Mouse (Mus musculus): ENCODE results near the gene Ccdc162. TPM values are rescaled to one million over a fixed set of nuclear protein-coding genes. Genes with fewer than 3 reads are reported as not detected.

Ccdc162 gene
- total RNA-seq (2022), result under 1 TPM; 0.63 to 0.92 (median 0.80) TPM

DNA sequence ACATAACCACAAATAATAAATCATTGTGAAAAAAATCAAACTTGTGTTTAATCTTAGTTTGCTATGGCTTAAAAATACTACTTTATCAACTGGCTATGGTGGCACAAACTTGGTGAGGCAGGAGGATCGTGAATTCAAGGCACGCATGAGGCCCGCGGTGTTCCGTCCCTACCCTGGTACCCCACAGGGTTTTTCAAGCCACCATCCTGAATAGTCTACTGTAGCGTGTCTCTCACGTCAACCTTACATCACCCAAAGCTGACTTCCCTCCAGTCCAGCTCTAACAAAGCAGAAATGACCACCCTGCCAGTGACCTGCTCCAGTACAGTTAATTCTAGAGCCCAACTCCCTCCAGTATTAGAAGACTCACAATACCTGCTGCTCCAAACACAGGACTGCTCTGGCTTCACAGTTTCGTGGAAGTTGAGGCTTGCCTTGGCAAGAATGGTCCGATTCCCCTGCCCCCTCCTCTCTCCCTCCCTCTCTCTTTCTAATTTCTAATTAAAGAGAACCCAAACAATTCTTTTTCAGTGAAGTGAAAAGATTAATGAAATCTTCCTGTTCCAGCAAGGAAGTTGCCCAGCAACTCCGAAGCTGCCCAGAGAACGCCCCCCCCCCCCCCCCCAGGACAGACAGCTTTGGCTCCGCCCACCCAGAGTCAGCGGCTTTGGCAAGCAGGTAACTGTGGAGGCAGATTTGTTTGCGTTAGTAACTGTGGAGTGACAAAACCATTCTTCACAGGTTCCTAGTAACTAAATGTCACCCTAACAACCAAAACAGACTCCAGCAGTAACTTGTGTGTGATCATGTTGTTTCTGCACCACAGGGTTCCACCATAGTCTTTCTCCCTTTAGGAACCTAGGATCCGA, at the start of gene Ccdc162:
Gene Ccdc162 (minus strand): TSS at position 606 of the 869 bp plus-strand sequence.
- DNase-seq (ENCODE audit: low spot score in 2 of 2), result no peak

DNA sequence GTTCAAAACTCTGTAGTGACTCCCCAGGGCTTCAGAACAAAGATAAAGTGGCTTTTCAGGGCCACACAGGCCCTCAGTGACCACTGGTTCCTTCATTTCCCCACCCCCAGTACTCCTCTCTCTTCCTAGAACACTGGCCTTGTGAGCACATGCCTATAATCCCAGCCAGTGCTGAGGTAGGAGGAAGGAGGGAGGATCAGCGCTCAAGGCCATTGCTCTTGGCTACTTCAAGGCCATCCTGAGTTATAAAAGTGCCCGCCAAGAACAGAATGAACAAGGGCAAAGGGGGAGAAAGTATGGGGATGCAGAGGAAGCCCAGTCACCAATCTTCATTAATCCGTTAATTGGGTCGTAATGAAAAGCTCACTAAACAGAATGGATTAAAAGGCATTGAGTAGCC, 49.2 kb upstream of the Ccdc162 start:
- no peak for DNase-seq (ENCODE audit: low spot score in 2 of 2)

DNA sequence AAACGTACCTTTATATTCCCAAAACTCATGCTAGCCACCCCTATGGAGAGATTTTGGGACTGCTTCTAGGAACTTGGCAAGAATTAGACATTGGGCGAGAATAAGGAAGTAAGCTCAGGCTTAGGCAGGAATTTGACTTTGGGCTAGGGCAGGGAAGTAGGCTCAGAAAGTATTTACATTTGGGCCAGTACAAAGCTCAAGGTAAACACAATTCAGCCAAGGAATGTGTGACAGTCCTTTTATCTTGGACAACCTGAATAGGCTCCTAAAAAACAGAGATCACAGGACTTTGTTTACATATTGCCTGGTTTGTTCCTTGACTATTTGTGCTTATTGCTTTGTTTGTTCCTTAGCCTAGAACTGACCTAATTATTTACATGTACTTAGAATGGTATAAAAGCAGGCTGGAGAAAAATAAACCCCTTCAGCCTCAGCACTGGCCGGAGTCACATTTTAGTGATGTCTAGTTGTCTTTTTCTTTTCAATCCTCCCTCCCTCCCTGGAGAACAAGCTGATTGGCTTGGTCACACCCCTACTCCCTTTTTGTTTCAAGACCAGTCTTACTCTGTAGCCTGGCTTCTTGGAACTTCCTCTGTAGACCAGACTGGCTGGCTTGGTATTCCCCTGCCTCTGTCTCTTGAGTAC, 47.4 kb upstream of the Ccdc162 start:
- DNase-seq (ENCODE audit: low spot score in 2 of 2), result no peak

DNA sequence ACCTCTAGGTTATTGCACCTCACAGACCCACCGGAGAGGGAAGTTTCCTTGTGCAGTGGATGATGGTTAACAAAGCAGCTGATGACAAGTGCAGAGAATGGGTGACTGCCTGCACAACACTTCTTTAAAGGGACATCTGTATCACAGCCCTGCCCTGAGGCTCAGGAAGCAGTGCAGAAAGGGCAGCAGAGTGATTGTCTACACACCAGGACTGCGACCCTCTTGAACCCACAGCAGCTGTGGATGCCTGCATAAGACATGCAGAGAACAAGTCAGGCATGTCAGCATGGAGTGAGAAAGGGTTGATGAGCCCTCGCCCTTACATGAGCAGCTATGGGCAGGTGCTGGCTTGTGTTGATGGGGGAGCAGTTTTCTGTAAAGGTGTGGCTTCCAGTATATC, 44.4 kb upstream of the Ccdc162 start:
- no peak for DNase-seq (ENCODE audit: low spot score in 2 of 2)

DNA sequence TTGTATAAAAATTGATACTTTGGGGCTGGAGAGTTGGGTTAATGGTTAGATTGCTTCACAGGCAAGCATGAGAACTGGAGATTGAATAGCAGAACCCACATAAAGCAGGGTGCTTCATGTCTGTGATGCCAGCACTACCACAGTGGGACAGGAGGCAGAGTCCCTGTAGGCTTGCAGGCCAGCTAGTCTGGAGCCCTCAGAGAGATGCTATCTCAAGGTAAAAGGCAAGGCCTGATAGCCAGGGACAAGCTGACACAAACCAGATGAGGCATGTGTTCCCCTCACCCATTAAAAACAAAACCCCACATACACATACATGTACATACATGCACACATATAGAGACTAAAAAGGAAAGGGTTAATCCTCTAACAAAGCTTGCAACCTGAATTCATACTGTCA, 41.6 kb upstream of the Ccdc162 start:
- no peak for DNase-seq (ENCODE audit: low spot score in 2 of 2)

DNA sequence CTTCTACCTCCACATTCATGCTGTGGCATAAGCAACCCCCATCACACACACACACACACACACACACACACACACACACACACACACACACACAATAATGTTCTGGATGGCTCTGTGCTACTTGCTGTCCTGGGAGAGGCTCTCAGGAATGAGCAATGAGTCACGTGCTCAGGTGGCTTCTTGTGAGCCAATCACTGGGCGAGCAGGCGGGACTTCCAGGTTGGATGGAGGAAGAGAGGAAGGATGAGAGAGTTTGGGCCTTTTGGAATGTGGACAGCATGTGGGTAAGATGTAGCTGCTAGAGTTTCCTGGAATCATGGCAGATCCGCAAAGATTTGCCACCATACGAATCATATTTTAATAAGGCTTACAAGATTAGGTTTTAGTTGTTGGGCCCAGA, 40.8 kb upstream of the Ccdc162 start:
- DNase-seq (ENCODE audit: low spot score in 2 of 2), result no peak

DNA sequence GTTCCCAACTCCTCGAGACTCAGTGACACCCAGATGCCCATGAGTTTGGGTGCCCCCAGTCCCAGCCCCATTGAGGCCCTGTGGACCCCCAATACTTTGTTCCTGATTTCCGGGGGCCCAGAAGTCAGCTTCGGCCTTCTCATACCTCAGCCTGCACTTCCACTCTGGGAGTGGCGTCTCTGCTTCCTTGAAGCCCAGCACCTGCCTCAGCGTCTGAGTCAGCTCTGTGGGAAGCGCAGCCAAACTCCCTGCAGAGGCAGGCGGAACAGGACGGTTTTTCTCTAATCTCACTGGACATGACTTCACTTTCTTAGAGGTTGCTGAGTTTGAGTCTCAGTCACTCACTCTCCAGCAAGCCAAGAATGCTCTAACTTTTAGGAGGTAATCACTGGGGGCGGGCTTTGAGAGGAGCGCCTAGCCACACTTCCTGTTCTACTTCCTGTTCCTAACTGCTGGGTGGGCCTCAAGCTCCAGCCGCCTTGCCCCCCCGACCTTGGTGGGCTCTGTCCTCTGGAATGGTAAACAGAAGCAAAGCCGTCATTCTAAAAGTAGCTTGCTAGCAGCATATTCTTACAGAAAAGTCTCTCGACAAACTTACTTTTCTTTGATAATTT, 35.5 kb upstream of the Ccdc162 start:
- no peak for DNase-seq (ENCODE audit: low spot score in 2 of 2)

DNA sequence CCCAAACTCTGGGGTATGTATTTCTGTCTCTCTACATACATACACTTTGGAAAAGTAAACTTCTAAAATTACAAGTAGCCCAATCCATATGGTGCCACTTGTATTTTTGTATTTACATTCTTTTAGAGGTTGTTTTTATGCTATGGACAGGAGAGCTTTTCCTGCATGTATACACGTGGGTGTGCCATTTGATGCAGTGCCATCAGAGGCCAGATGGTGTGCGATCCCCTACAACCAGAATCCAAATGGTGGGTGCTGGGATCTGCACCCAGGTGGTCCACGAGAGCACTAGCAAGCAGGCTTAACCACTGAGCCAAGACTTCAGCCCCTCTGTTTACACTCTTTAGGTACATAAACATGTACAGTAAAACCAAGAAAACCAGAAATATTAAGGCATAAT, 32.9 kb upstream of the Ccdc162 start:
- DNase-seq (ENCODE audit: low spot score in 2 of 2), result no peak

DNA sequence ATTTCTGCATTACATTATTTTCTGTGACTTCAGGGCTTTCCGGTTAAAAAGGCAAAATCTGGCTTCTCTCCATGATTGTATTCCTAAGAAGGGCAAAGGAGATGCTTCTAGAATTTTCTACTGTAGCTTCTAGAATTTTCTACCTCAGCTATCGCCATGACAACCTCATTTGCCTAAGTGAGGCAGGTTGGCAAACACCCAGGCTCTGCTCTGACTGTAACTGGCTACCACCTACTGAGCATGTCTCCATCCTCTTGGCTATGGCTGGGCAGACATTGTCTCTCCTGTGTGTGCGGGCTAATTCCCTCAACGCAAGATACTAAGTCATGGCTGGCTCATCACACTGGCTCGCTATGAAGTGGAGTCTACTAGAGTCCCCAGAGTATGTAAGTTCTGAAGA, 30.1 kb upstream of the Ccdc162 start:
- no peak for DNase-seq (ENCODE audit: low spot score in 2 of 2)

DNA sequence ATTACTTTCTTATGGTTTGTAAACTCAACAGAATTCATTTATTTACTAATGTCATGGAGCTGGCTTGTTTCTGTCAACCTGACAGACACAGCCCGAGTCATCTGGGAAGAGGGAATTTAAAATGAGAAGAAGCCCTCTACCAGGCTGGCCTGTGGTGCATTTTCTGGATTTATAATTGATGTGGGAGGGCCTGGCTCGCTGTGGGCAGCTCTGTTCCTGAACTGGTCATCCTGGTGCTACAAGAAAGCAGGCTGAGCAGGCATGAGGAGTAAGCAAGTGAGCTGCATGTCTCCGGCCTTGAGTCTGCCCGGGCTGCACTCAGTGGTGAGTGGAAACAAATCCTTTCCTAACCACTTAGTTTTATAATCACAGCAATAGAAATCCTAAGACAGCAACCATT, 27.6 kb upstream of the Ccdc162 start:
- DNase-seq (ENCODE audit: low spot score in 2 of 2), result no peak

DNA sequence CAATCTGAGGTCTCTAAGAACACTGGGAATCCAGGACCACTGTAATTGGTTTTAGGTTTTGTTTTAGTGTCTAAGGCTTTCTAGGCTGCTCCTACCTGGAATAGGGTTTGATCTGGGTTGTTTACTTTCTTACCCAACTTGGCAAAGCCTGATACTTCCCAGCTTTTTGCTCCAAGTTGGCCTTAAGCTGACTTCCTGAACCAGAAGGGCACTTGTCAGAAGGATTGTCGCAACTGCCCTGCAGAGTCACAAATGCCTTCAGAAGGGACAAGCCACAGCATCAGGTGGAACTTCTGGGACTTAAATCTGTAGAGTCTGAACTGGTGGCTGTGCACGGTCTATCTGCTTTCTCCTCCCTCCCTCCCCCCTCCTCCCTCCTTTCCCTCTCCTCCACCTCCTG, 23.8 kb upstream of the Ccdc162 start:
- DNase-seq (ENCODE audit: low spot score in 2 of 2), result no peak

DNA sequence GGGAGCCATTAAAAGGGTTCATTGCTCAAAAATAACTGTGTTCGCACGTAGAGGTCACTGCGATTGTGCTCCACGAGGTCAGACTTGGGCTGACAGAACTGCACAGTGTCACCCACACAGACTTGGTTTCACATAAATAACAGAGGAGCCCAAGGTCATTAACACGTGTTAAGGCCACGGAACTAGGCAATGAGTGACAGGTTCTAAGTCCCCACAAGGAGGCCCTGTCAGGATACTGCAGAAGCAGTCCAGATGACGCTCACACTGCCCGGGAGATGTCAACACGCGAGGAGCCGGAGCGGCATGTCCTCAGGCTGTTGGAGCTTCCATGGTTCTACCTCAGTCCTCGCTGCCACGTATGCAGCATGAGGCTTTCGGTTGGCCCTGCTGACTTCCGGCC, 20.8 kb upstream of the Ccdc162 start:
- no peak for DNase-seq (ENCODE audit: low spot score in 2 of 2)

DNA sequence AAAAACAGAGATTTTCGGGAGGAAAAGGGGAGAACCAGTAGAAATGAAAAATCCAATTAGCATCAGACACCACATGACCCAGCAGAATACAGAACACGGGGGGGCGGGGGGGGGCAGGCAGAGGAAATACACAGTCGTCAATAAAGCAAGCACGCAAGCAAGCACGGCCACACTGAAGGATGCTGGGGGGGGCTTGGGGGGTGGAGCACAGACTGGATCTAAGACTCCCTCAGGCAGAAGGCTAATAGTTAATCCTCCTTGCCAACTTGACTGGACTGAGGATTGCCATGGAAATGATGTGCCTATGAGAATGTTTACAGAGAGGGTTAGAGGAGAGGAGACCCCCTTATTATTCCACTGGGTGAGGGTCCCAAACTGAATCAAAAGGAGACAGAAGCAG, 19.0 kb upstream of the Ccdc162 start:
- no peak for DNase-seq (ENCODE audit: low spot score in 2 of 2)

DNA sequence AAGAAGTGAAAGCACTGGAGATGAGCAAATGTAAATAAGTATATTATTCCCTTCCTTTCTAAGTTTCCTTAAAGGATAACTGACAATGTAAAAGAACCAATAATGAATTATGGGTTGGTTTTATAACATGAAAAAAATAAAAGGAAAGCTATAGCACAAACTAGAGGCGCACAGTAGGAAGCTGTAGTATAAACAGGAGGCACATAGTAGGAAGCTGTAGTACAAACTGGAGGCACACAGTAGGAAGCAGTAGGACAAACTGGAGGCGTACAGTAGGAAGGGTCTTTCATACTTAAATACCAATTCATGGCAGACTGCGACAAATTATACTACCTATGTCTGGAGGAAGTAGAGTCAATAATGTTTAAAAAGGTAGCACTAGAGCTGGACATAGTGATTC, 16.8 kb upstream of the Ccdc162 start:
- DNase-seq (ENCODE audit: low spot score in 2 of 2), result no peak

DNA sequence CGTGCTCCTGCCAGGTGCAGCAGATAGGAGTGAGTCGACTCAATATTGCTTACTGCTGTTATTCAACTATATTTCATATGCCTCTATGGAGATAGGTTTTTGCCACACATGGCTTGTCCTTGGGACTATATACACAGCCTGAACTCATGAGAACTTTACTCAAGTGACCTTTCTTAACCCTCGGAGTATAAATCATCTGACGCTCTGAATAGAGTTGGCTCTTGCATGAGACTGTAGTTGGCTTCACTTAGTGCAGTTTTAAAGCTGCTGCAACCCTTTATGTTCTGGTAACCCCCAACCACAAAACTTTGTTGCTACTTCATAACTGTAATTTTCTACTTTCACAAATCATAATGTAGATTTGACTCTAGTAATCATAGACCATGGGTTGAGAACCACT, 15.5 kb upstream of the Ccdc162 start:
- DNase-seq (ENCODE audit: low spot score in 2 of 2), result no peak

DNA sequence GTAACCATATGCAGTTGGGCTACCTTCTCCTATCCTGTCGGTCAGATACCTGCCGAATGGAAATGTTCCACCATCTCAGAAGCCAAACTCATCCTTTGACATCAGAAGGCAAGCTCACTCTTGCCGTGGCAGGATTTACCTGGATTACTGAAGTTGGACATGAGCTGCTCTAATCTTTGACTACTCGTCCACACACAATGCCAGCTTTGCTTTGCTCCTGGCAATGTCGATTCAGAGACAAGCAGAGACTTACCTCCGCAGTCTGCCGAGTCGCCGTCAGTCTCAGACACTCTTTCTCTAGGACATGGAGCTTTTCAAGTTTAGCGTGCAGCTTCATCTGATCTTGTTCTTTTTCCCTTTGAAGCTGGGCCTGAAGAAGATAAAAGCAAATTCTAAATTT, 14.3 kb upstream of the Ccdc162 start:
- no peak for DNase-seq (ENCODE audit: low spot score in 2 of 2)

DNA sequence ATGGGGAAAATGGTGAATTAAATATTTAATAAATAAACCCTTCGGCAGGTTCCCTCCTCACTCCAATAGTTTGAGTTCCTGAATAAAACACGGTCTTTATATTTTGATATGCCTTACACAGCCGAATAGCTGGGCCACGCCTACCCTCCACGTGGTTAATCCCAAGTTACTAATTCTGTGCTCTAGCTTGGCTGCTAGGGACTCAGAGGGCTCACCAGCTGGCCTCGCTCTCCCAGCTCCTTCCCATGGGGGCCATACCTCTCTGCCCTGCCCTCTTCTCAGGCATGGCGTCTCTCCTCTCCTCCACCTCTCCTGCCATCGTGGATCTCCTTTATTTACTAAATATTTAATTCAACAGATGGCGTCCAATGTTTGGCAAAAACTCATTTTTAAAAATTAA, 9.8 kb upstream of the Ccdc162 start:
- no peak for DNase-seq (ENCODE audit: low spot score in 2 of 2)

DNA sequence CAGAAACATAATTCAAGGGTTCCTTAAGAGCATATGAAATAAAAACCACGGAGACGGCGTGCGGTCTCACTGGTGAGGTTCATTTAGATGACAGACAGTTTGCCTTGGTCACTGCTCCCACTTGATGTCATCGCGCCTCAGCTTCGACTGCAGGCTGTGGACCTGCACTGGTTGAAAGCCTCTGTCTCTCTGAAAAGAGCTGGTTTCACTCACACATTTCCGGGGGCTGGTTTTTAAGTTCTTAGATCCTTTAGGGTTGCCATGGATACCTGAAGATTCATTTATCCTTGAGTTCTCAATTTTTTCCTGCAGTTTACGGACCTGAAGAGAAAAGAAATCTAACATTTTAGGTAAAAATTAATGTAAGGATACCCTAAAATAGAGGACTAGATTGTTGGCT, 3.2 kb upstream of the Ccdc162 start:
- DNase-seq (ENCODE audit: low spot score in 2 of 2), result no peak

DNA sequence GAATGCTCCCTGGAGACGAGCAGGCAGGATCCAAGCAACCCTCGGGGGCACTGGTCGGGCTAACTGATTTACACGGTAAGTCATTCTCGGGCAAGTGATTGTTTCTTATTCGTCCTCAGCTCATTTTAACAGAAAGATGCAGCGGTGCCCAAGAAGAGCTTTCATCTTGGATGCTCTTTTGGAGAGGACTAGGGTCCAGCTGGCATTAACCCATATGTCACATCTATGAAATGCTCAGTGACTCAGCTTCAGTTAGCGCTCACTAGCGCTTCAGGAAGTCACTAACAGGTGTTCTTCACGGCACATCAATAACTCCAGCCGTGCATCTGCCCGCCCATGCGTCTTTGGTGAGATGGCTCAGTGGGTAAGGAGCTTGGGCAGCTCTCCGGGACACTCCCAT, 877 bp downstream of the Ccdc162 start:
- no peak for DNase-seq (ENCODE audit: low spot score in 2 of 2)

DNA sequence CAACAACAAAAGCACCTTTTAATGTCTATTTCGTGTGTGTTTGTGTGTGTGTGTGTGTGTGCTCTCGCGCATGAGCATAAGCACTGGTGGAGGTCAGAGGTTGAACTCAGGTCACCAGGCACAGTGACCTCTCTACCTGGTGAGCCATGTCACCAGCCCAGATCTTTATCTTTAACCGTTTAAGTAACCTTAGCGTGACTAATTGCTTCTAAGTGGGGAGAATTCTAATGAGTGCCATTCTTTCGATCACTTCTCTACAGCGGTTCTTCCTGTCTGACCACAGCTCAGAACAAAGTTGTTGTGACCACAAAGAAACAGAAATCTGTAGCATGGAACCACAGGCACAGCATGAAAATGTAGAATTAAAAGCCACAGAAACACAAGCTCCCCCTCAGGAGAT, 5.0 kb downstream of the Ccdc162 start:
- DNase-seq (ENCODE audit: low spot score in 2 of 2), result no peak

DNA sequence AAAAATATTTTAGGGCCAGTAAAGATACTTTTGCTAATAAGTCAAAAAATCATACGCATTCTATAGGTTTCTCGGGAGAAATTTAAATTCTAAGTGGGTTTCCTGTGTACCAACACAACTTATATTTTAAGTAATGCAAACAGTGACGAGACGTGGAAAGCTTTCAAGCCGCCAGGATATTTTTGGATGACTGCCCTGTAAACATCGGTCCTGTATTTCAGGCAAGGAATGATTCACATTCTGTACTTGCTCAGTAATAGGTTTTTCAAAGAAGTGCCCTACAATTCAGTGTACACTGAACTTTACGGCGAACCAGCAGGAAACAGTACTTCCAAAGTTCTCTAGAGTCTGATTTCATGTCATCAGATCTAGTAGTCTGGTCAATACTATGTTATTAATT, 5.7 kb downstream of the Ccdc162 start:
- DNase-seq (ENCODE audit: low spot score in 2 of 2), result no peak

DNA sequence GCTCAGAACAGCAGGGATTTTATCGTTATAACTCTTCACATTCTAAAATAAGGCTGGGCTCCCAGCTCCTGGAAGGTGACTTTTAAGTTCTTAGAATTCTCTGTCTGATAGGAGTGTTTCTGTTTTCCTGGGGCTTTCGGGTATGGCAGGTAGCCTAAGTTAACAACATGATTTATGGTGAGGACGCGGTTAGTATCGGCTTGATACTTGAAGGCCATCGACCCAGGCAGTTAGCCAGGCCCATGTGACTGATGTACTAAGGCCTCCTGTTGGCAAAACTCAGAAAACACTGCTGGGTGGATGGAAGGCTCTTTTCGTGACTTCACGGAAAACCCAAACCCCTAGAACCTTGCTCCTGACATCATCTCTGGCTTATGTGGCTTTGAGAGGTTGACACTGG, 7.1 kb downstream of the Ccdc162 start:
- no peak for DNase-seq (ENCODE audit: low spot score in 2 of 2)

DNA sequence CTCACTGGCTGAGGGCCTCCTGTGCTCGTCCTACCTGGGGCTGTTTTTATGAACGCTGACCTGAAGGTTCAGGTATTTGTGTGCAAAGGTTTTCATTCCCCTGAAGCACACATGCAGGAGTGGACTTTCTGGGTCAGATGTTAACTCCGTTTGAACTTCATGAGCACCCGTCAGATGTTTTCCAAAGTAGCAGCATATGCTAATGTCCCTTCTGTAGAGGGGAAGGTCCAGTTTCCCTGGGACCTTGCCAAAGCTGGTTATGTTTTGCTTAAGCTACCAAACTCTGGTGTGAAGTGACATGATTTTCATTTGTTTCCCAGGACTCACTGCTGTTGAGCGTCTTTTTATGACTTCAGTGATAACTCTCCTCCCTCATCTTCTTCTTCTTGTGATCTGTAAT, 16.8 kb downstream of the Ccdc162 start:
- no peak for DNase-seq (ENCODE audit: low spot score in 2 of 2)

Data from gastrocnemius, adult 8-10 months (tissue).